Mouse (Mus musculus): Measurements from ENCODE around the gene Phgr1. TPM values are rescaled to one million over a fixed set of nuclear protein-coding genes. Genes with fewer than 3 reads are reported as not detected.
A peak's percentile ranks its signal among the peaks of the same experiment; 100 is the strongest.

Phgr1 gene
- total and polyA plus RNA-seq, 2 experiments from 2014 or later = not detected

DNA sequence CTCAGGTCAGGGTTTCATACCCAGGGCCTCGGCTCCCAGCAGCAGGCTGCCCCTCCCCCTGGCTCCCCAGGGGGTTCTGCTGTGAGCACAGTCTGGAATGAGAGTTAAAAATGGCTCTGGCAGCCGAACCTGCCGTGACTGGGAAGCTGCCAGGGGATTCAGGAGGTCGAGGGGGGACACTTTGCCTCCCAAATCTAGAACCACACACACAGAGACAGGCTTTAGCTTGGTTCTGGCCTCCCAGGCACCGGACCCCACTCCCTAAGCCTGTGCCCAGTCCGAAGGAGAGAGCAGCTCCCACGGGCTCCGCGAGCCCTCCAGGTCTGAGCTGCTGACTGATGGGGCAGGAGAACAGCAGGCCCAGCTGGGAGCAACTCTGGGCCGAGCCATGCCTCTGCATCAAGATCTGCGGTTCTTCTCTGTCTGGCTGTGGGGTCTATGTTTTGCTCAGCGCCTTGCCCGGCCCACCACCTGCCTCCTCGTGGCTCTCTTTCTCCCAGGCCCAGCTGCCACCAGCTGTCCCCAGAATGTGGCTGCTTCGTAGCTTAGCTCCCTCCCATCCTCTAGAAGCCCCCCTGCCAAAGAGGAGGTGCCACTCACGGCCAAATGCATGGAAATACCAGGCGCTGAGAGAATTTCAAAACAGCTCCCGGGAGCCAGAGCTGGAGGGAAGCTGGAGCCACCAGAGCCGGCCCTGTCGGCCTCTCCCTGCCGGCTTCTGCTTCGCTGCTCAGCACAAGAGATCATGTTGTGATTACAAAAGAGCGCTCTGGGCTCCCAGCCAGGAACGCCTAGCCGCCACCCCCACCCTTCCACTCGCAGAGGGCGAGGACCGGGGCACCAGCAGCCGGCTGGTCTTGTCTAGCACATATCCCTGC lies 10.4 kb upstream of the Phgr1 start, which contains the start of gene Ccdc9b:
Gene Ccdc9b, minus strand, starts transcription at position 756 of the 878 bp plus-strand sequence.
- no peaks in the 10 kb centered on the region for H3K36me3 ChIP-seq (ENCODE audit: insufficient read depth, low read length)
- peak within 1 kb of the TSS; percentile 33 for H3K4me2 ChIP-seq (ENCODE audit: low read depth, low read length, poor library complexity, severe bottlenecking)
- no peak for TF ChIP-seq CTCF (IDR thresholded peaks at IDR 0.05)
- DNase-seq (ENCODE audit: low spot score) (peak; percentile 89), ATAC-seq (ENCODE audit: low FRiP score) (peak; percentile 47)
- peaks cover 8% of the 10 kb centered on the region for H3K4me1 ChIP-seq (ENCODE audit: insufficient read depth, low read length)
- no peak within 1 kb of the TSS; the same call in 1 of the 2 replicates for H3K4me3 ChIP-seq (ENCODE audit: low read depth, low read length)
- H3K27ac ChIP-seq (ENCODE audit: low read depth, low read length) = peak within 1 kb of the TSS; percentile 74
- no peaks in the 10 kb centered on the region for H3K9me3 ChIP-seq (ENCODE audit: low read length)
- 8% methylated on average over 29 of the region's 29 CpGs for WGBS
- no peaks in the 10 kb centered on the region for H3K27me3 ChIP-seq (ENCODE audit: insufficient read depth, low read length)
- peak within 1 kb of the TSS; percentile 39 for H3K9ac ChIP-seq (replicated peaks; ENCODE audit: low read length, poor library complexity, severe bottlenecking)

DNA sequence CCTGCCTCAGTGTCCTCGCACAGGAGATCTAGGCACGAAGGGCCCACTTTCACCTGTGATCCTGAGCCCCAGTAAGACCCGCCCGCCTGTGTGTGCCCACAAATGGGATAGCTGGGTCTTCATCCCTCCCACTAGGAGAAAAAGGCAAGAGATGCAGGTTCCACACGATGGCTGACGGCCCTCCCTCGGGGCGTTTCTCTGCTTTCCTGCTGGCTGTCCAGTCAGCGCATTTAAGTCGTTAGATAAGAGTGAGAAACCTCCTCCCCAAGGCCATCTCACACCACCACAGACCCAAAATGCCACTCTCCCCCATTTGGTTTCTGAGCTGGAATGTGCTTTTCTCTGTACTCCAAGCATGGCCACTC lies 9.8 kb upstream of the Phgr1 start:
- H3K4me3 ChIP-seq (ENCODE audit: low read depth, low read length) = no peak overlapping the region
- WGBS = 15% methylated on average over 10 of the region's 10 CpGs
- ATAC-seq (ENCODE audit: low FRiP score) = no peak
- TF ChIP-seq CTCF (IDR thresholded peaks at IDR 0.05) = no peak
- no peaks in the 10 kb centered on the region for H3K36me3 ChIP-seq (ENCODE audit: insufficient read depth, low read length)
- no peak for DNase-seq (ENCODE audit: low spot score)
- peaks cover 8% of the 10 kb centered on the region for H3K4me1 ChIP-seq (ENCODE audit: insufficient read depth, low read length)
- H3K27ac ChIP-seq (ENCODE audit: low read depth, low read length) = 0 out of 2 replicates have a peak overlapping the region, but pooled peaks have one; percentile 74
- H3K4me2 ChIP-seq (ENCODE audit: low read depth, low read length, poor library complexity, severe bottlenecking) = no peak overlapping the region
- H3K27me3 ChIP-seq (ENCODE audit: insufficient read depth, low read length) = no peaks in the 10 kb centered on the region
- no peaks in the 10 kb centered on the region for H3K9me3 ChIP-seq (ENCODE audit: low read length)
- no peak overlapping the region for H3K9ac ChIP-seq (replicated peaks; ENCODE audit: low read length, poor library complexity, severe bottlenecking)

DNA sequence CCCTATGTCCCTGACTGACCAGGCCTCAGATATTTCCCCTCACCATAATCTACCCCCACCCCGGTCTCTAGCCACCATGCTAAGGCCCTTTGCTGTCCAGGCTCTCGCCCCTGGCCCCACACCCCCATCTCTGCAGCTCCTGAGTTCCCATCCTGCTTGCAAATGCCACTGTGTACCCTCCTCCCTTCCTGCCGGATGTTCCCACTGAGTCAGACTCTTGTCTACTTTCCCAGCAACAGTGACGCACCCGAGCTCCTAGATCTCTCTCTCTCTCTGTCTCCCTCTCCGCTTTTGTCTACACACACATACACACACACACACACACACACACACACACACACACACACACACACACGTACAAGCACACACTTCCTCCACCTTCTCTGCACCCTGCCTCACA lies 9.1 kb upstream of the Phgr1 start:
- Histone ChIP-seq H3K9me3 (ENCODE audit: low read length) (no peaks in the 10 kb centered on the region), H3K27ac (ENCODE audit: low read depth, low read length) (no peak overlapping the region), H3K4me1 (ENCODE audit: insufficient read depth, low read length) (peaks cover 8% of the 10 kb centered on the region), H3K27me3 (ENCODE audit: insufficient read depth, low read length) (no peaks in the 10 kb centered on the region), H3K36me3 (ENCODE audit: insufficient read depth, low read length) (no peaks in the 10 kb centered on the region), H3K4me2 (ENCODE audit: low read depth, low read length, poor library complexity, severe bottlenecking) (no peak overlapping the region), H3K4me3 (ENCODE audit: low read depth, low read length) (no peak overlapping the region), H3K9ac (replicated peaks; ENCODE audit: low read length, poor library complexity, severe bottlenecking) (no peak overlapping the region)
- ATAC-seq (ENCODE audit: low FRiP score) (no peak), DNase-seq (ENCODE audit: low spot score) (no peak)
- TF ChIP-seq CTCF (IDR thresholded peaks at IDR 0.05) = no peak
- 60% methylated on average over 7 of the region's 7 CpGs for WGBS

DNA sequence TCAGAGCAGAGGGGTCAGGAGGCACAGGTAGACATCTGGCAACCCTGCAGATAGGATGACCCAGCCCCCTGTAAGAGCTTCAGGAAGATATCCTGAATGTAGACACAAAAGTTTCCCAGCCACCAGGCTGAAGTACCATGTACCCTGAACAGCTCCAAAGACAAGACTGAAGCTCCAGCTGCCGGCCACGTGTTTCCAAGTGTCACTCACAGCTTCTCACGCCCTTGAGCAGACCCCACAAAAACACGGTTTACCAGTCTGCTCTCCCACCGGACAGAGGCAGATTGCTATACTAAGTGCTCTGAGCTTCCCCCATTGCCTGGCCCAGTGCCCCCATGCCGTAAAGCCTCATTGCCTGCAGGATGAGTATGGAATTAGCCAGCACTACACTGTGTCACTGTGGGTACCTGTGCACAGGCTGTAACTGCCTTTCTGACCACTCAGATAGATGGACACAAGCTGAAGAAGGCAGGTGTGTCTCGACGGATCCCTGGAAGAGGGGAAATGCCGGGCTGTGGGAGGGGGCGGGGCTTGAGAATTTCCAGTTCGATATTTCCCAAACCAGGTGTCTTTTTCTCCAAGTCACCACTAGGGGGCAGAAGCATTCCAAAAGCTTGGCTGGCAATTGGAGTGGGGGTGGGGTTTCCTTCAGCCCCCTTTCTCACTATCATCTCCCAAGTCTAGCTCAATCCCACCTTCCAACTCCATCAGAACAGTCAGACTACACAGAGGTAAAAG lies 8.3 kb upstream of the Phgr1 start:
- Histone ChIP-seq H3K27me3 (ENCODE audit: insufficient read depth, low read length) (no peaks in the 10 kb centered on the region), H3K36me3 (ENCODE audit: insufficient read depth, low read length) (no peaks in the 10 kb centered on the region), H3K4me2 (ENCODE audit: low read depth, low read length, poor library complexity, severe bottlenecking) (peak overlapping the region; percentile 34), H3K9me3 (ENCODE audit: low read length) (no peaks in the 10 kb centered on the region), H3K4me3 (ENCODE audit: low read depth, low read length) (no peak overlapping the region), H3K27ac (ENCODE audit: low read depth, low read length) (no peak overlapping the region), H3K4me1 (ENCODE audit: insufficient read depth, low read length) (peaks cover 8% of the 10 kb centered on the region), H3K9ac (replicated peaks; ENCODE audit: low read length, poor library complexity, severe bottlenecking) (no peak overlapping the region; the same call in 1 of the 2 replicates)
- peak; percentile 83 for DNase-seq (ENCODE audit: low spot score)
- 17% methylated on average over 11 of the region's 11 CpGs for WGBS
- no peak for ATAC-seq (ENCODE audit: low FRiP score)
- peak; percentile 83 for TF ChIP-seq CTCF (IDR thresholded peaks at IDR 0.05)

DNA sequence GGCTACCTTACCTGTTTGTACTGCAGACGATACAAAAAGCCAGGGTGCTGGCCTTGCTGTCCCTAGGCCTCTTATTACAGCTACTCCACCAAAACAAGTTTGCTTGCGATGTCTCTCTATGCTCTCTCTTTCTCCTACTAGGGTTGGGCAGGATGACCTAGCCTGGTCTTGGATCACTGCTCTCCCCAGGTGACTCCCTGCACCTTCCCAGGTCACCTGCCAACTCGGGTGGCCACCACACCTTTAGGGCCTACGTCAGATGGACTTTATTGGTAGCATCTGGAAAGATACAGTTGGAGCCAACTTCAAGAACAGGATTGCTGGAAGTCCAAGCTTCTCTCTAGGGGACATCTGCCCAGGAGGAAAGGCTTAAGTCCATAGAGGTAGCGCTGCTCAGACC lies 7.7 kb upstream of the Phgr1 start:
- H3K27me3 ChIP-seq (ENCODE audit: insufficient read depth, low read length) = no peaks in the 10 kb centered on the region
- no peak overlapping the region for H3K27ac ChIP-seq (ENCODE audit: low read depth, low read length)
- DNase-seq (ENCODE audit: low spot score) (no peak), ATAC-seq (ENCODE audit: low FRiP score) (no peak)
- H3K4me2 ChIP-seq (ENCODE audit: low read depth, low read length, poor library complexity, severe bottlenecking) = no peak overlapping the region
- no peak overlapping the region for H3K9ac ChIP-seq (replicated peaks; ENCODE audit: low read length, poor library complexity, severe bottlenecking)
- no peaks in the 10 kb centered on the region for H3K9me3 ChIP-seq (ENCODE audit: low read length)
- no peaks in the 10 kb centered on the region for H3K36me3 ChIP-seq (ENCODE audit: insufficient read depth, low read length)
- TF ChIP-seq CTCF (IDR thresholded peaks at IDR 0.05) = no peak
- 87% methylated on average over 5 of the region's 5 CpGs for WGBS
- peaks cover 8% of the 10 kb centered on the region for H3K4me1 ChIP-seq (ENCODE audit: insufficient read depth, low read length)
- no peak overlapping the region for H3K4me3 ChIP-seq (ENCODE audit: low read depth, low read length)
